ENCODE assay signal across 7 mouse cellular contexts in genomic region chr7:49303600-49304411, GRCm38 (mm10).
A peak's percentile ranks its signal among the peaks of the same experiment; 100 is the strongest.
DNase-seq lines count a peak whose midpoint lies in the region; ATAC-seq and TF ChIP-seq lines count a peak whose summit lies in the region.

No protein-coding gene starts in this region.

- H3K9ac ChIP-seq in embryonic facial prominence, embryonic 12.5 days = 0 out of 2 replicates have a peak overlapping the region, but pooled peaks have one; percentile 31
- H3K9ac ChIP-seq in intestine, embryonic 16.5 days (ENCODE audit: low read depth, low read length) = peak overlapping the region; percentile 72
- no peak overlapping the region for H3K9ac ChIP-seq in heart, adult 2 months (ENCODE audit: low read depth, low read length)

- H3K79me2 ChIP-seq in heart, adult 2 months (replicated peaks; ENCODE audit: control insufficient read depth, insufficient read depth, low read length) = no peaks in the 10 kb centered on the region

- peak overlapping the region; percentile 69 for H3K4me2 ChIP-seq in embryonic facial prominence, embryonic 12.5 days (replicated peaks)
- H3K4me2 ChIP-seq in intestine, embryonic 16.5 days (ENCODE audit: low read depth, low read length) = peak overlapping the region; percentile 86

- ATAC-seq in embryonic facial prominence, embryonic 12.5 days (ENCODE audit: insufficient number of reproducible peaks, insufficient read depth, low FRiP score, low TSS enrichment) = peak; percentile 64
- peak; percentile 73 for ATAC-seq in intestine, embryonic 16.5 days

- no peak for TF ChIP-seq EP300 in heart, adult 2 months (IDR thresholded peaks at IDR 0.05; ENCODE audit: insufficient read depth, low read depth, low read length)

- no peak for TF ChIP-seq CTCF in heart, adult 2 months (IDR thresholded peaks at IDR 0.05)

- 2% methylated on average over 31 of the region's 31 CpGs for WGBS in embryonic facial prominence, embryonic 12.5 days
- WGBS in intestine, embryonic 16.5 days = 3% methylated on average over 31 of the region's 31 CpGs
- 24% methylated on average over 31 of the region's 31 CpGs for WGBS in heart, adult 2 months

- no peak for TF ChIP-seq POLR2A in heart, adult 2 months (IDR thresholded peaks at IDR 0.05; ENCODE audit: insufficient read depth, low read depth, low read length)

- H3K27me3 ChIP-seq in embryonic facial prominence, embryonic 12.5 days = 0 out of 2 replicates have a peak, but pooled peaks cover 10% of the 10 kb centered on the region
- H3K27me3 ChIP-seq in intestine, embryonic 16.5 days (replicated peaks; ENCODE audit: control insufficient read depth, insufficient read depth, low read length) = no peaks in the 10 kb centered on the region
- H3K27me3 ChIP-seq in heart, adult 2 months (ENCODE audit: control insufficient read depth, insufficient read depth, low read length) = no peaks in the 10 kb centered on the region

- no peak overlapping the region for H3K27ac ChIP-seq in embryonic facial prominence, embryonic 12.5 days
- peak overlapping the region; percentile 61 for H3K27ac ChIP-seq in intestine, embryonic 16.5 days (ENCODE audit: low read length)
- H3K27ac ChIP-seq in heart, adult 2 months = no peak overlapping the region

- DNase-seq in left cerebral cortex, postnatal 4 days = peak; percentile 37
- no peak for DNase-seq in left cerebral cortex, adult 11 months (ENCODE audit: low spot score)
- peak; percentile 64 for DNase-seq in naive thymus-derived CD4-positive, alpha-beta T cell, adult 2 months (ENCODE audit: low read depth)
- no peak for DNase-seq in layer of hippocampus, postnatal 25 days (ENCODE audit: extremely low spot score in 1 of 2, low spot score in 1 of 2)
- DNase-seq in heart, adult 2 months = no peak

- no peaks in the 10 kb centered on the region for H3K36me3 ChIP-seq in embryonic facial prominence, embryonic 12.5 days
- H3K36me3 ChIP-seq in intestine, embryonic 16.5 days (ENCODE audit: control insufficient read depth, insufficient read depth, low read length) = no peaks in the 10 kb centered on the region
- H3K36me3 ChIP-seq in heart, adult 2 months (ENCODE audit: control insufficient read depth, insufficient read depth, low read length) = no peaks in the 10 kb centered on the region

- peaks cover 21% of the 10 kb centered on the region; the same call in 1 of the 2 replicates for H3K4me1 ChIP-seq in embryonic facial prominence, embryonic 12.5 days
- peaks cover 12% of the 10 kb centered on the region; the same call in 1 of the 2 replicates for H3K4me1 ChIP-seq in intestine, embryonic 16.5 days (ENCODE audit: control insufficient read depth, insufficient read depth, low read length)
- peaks cover 3% of the 10 kb centered on the region; the same call in 1 of the 2 replicates for H3K4me1 ChIP-seq in heart, adult 2 months (ENCODE audit: control insufficient read depth, insufficient read depth, low read length)

- H3K4me3 ChIP-seq in embryonic facial prominence, embryonic 12.5 days = peak overlapping the region; percentile 40
- peak overlapping the region; percentile 55 for H3K4me3 ChIP-seq in intestine, embryonic 16.5 days (ENCODE audit: low read length)
- H3K4me3 ChIP-seq in heart, adult 2 months = no peak overlapping the region

- no peaks in the 10 kb centered on the region for H3K9me3 ChIP-seq in embryonic facial prominence, embryonic 12.5 days
- H3K9me3 ChIP-seq in intestine, embryonic 16.5 days (ENCODE audit: control insufficient read depth, low read length) = no peaks in the 10 kb centered on the region

- intact Hi-C loops in left cerebral cortex, postnatal 4 days (cut with DNase I) = no loop called here
- intact Hi-C loops in heart, adult 2 months (cut with DNase I) = loop anchor here (5.0 kb wide), 1 partner anchor 38 kb away; no protein-coding TSS in a partner anchor

Comparison
In these comparisons a context has a peak if more than half of its experiments do, and no peak if none do; other contexts are left out.
1. DNase-seq: peak in left cerebral cortex, postnatal 4 days (single experiment) and naive thymus-derived CD4-positive, alpha-beta T cell, adult 2 months (single experiment); none in left cerebral cortex, adult 11 months (single experiment), layer of hippocampus, postnatal 25 days (0 of 2) and heart, adult 2 months (0 of 2).